Mouse (Mus musculus) embryonic fibroblast, embryonic 13.5 days (primary cell): ENCODE results near the gene Sept6.

ENCODE experiments used
- CTCF ChIP-seq: IDR thresholded peaks from 2 replicates; pipeline ENCODE4 v1.5.1; 2011; ENCODE audit warnings: mild to moderate bottlenecking, control low read depth, low read length, moderate library complexity, borderline replicate concordance; ENCODE audit not compliant: insufficient read depth
- POLR2A ChIP-seq: IDR thresholded peaks from 2 replicates; pipeline ENCODE4 v1.6.1; 2011; ENCODE audit warnings: low read depth, mild to moderate bottlenecking, control low read depth, low read length, moderate library complexity

DNA sequence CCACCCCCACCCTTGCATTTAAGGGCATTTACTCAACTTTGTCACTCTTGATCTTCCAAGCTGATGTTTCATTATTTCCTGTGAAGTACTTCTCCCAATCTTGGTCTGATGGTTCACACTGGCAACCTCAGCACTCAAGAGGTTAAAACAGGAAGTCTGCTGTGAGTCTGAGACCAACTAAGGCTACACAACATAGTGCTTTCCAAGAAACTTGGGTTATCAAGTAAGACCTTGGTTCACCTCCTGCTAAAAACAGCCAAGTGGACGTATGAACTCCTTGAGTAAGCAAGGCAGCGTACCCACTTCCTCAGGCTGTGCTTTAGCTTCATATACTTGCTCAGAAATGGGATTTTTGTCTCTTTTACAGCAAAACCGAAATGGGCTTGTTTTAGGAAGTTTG lies 121.2 kb downstream of the Sept6 start:
- no peak for TF ChIP-seq CTCF
- no peak for TF ChIP-seq POLR2A
